Mouse (Mus musculus): ENCODE data around the gene Flt4.

DNA sequence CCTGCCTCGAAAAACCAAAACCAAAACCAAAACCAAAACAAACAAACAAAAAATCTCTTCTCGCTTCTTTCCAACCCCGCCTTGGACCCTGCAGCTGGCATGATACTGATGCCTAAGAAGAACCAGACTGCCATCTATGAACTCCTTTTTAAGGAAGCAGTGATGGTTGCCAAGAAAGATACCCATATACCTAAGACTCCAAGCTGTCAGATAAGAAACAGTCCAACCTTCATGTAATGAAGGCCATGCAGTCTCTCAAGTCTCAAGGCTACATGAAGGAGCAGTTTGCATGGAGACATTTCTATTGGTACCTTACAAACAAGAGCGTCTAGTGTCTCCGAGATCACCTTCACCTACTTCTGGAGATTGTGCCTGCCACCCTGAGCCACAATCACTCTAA lies 88.7 kb downstream of the Flt4 start:
- no peak for TF ChIP-seq POLR2A (IDR thresholded peaks at IDR 0.05; ENCODE audit: borderline replicate concordance, extremely low read depth, low read depth, low read length)
- TF ChIP-seq CTCF (IDR thresholded peaks at IDR 0.05; ENCODE audit: insufficient read depth, low read length), result no peak
